Mouse (Mus musculus): ENCODE results near the gene Tanc2. TPM values are rescaled to one million over a fixed set of nuclear protein-coding genes. Genes with fewer than 3 reads are reported as not detected.

The Tanc2 gene
- total RNA-seq, 4 experiments from 2014 or later = 209 to 233 (median 215) TPM

GRCm38 (mm10) chr11:105952111-105952510, 362.3 kb downstream of the Tanc2 start:
- no peak for DNase-seq (ENCODE audit: low spot score in 2 of 2)

GRCm38 (mm10) chr11:105952911-105953386, 363.2 kb downstream of the Tanc2 start, which contains the start of gene Cyb561:
Gene Cyb561, minus strand, starts transcription at chr11:105953336.
- DNase-seq (ENCODE audit: low spot score in 2 of 2) = no peak

GRCm38 (mm10) chr11:105953402-105953801, 363.6 kb downstream of the Tanc2 start:
- no peak for DNase-seq (ENCODE audit: low spot score in 2 of 2)

GRCm38 (mm10) chr11:105955815-105956430, 366.1 kb downstream of the Tanc2 start:
- no peak for DNase-seq (ENCODE audit: low spot score in 2 of 2)

- no peak for DNase-seq (ENCODE audit: low spot score in 2 of 2)
Measured at GRCm38 (mm10) chr11:105957501-105957900, 367.7 kb downstream of the Tanc2 start.

GRCm38 (mm10) chr11:105958566-105958965, 368.8 kb downstream of the Tanc2 start:
- DNase-seq (ENCODE audit: low spot score in 2 of 2) = no peak

- peak in 1 of 2 experiments; percentile 59 for DNase-seq (ENCODE audit: low spot score in 2 of 2)
Measured at GRCm38 (mm10) chr11:105959355-105959754, 369.6 kb downstream of the Tanc2 start.

GRCm38 (mm10) chr11:105964691-105965090, 374.9 kb downstream of the Tanc2 start:
- DNase-seq (ENCODE audit: low spot score in 2 of 2) = no peak

GRCm38 (mm10) chr11:105966288-105966687, 376.5 kb downstream of the Tanc2 start:
- DNase-seq (ENCODE audit: low spot score in 2 of 2) = no peak

- no peak for DNase-seq (ENCODE audit: low spot score in 2 of 2)
Measured at GRCm38 (mm10) chr11:105967741-105968574, 378.2 kb downstream of the Tanc2 start, which contains the start of gene Ace. Gene Ace, plus strand, starts transcription at chr11:105967945.

- DNase-seq (ENCODE audit: low spot score in 2 of 2) = no peak
Measured at GRCm38 (mm10) chr11:105968948-105969347, 379.2 kb downstream of the Tanc2 start.

- DNase-seq (ENCODE audit: low spot score in 2 of 2) = no peak
Measured at GRCm38 (mm10) chr11:105969516-105969915, 379.7 kb downstream of the Tanc2 start.

- no peak for DNase-seq (ENCODE audit: low spot score in 2 of 2)
Measured at GRCm38 (mm10) chr11:105974593-105974992, 384.8 kb downstream of the Tanc2 start.

- DNase-seq (ENCODE audit: low spot score in 2 of 2) = no peak
Measured at GRCm38 (mm10) chr11:105975050-105975449, 385.3 kb downstream of the Tanc2 start.

- no peak for DNase-seq (ENCODE audit: low spot score in 2 of 2)
Measured at GRCm38 (mm10) chr11:105975636-105976035, 385.9 kb downstream of the Tanc2 start.

GRCm38 (mm10) chr11:105978232-105978631, 388.4 kb downstream of the Tanc2 start:
- DNase-seq (ENCODE audit: low spot score in 2 of 2) = no peak

- DNase-seq (ENCODE audit: low spot score in 2 of 2) = no peak
Measured at GRCm38 (mm10) chr11:105978634-105979033, 388.8 kb downstream of the Tanc2 start.

Small RNA genes lying within 50 kb of the gene (microRNA-seq; reads per million reads assigned to microRNA genes)
- gene Gm23990 = 0 reads per million in 2 experiments

Other genes with a start within 250 kb of the Tanc2 start
- gene March10, start 133.3 kb upstream of the Tanc2 start, total RNA-seq (2022) = 1 to 10 TPM; 3.2 to 4.1 (median 3.9) TPM